Mouse (Mus musculus) erythroblast, embryonic 14.5 days (primary cell): ENCODE measurements at regions not wholly inside any gene's neighbourhood (a gene's known extent, or its start where the extent isn't known, plus 50 kb on each side); places are given as distances from the start of the nearest gene placed in this dataset.

Experiments used
- GATA1 ChIP-seq: IDR thresholded peaks from 2 replicates; pipeline ENCODE4 v1.6.1; 2012; ENCODE audit warnings: low read length, inconsistent platforms, mixed read lengths
- TAL1 ChIP-seq: IDR thresholded peaks from 3 replicates; pipeline ENCODE4 v1.6.1; 2012; ENCODE audit warnings: low read length, inconsistent platforms, mixed read lengths

DNA sequence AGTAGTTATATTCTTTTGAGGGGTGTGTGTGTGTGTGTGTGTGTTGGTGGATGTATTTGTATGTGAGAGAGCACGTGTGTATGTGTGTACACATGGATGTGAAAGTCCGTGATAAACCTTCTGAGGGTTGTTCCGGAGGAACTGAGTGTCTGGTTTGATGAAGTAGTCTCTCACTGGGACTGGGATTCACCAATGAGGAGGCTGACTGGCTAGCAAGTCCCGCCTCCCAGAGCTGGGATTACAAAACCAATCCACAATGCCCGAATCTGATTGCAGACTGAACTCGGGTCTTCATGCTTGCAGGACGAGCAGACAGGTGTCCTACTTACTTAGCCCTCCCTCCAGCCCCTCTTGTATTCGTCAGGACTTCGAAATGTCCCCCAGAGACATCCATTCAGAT, 289.8 kb downstream of the Cbln4 start:
- TF ChIP-seq TAL1 (no peak), GATA1 (no peak)
